Mouse (Mus musculus): ENCODE measurements around the gene Wdr74. TPM values are rescaled to one million over a fixed set of nuclear protein-coding genes. Genes with fewer than 3 reads are reported as not detected.
A peak's percentile ranks its signal among the peaks of the same experiment; 100 is the strongest.
"Not testable (repeated sequence)": the region's sequence is repeated elsewhere in the genome, so short reads cannot be mapped to it uniquely, and the experiment has no call there.

Gene Wdr74
- polyA plus RNA-seq, 1 experiment from 2014 or later, result 53.5 TPM

DNA sequence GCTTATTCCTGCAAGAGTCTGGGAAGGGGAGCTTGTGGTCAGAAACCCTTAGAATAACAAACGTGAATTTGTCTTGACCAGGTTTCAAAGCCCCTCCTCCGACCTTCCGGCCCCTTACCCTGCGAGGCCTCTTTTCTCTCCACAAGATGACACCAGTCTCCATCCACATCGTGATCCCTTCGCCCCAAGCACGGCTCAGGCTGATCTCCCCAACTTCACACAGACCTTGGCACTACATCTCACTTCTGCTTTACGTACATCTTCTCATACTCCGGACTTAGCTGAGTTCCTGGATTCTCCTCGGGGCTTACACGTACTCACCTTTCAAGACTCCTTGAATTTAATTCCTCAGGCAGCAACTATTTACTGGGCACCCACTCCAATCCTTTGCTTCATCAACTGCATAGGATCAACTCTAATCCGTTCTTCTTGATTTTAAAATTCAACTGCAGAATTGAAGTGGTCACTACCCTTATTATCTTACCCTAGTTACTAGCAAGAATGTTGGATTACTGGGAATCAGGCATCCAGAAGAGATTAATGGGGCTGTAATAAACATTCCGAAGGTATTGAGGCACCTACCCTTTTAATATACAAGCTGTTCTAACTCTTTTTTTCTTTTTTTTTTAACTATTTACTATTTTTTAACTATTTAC, 21.5 kb upstream of the Wdr74 start:
- Histone ChIP-seq H3K27ac (ENCODE audit: low read length) (peak overlapping the region; percentile 97), H3K27me3 (ENCODE audit: control insufficient read depth, insufficient read depth, low read length) (no peaks in the 10 kb centered on the region), H3K36me3 (ENCODE audit: control insufficient read depth, insufficient read depth) (peaks cover 12% of the 10 kb centered on the region), H3K9ac (ENCODE audit: low read length) (peak overlapping the region; percentile 94), H3K4me2 (ENCODE audit: low read depth, low read length) (peak overlapping the region; percentile 65), H3K9me3 (replicated peaks; ENCODE audit: control insufficient read depth, low read length) (no peaks in the 10 kb centered on the region), H3K4me1 (ENCODE audit: control insufficient read depth, insufficient read depth, low read length) (peaks cover 29% of the 10 kb centered on the region), H3K4me3 (ENCODE audit: low read length) (peak overlapping the region; percentile 93)
- 0 out of 2 replicates have a peak, but pooled peaks have one; percentile 4 for ATAC-seq (replicated peaks; ENCODE audit: extremely low read depth, insufficient read depth, low FRiP score)
- 9% methylated on average over 13 of the region's 13 CpGs for WGBS

DNA sequence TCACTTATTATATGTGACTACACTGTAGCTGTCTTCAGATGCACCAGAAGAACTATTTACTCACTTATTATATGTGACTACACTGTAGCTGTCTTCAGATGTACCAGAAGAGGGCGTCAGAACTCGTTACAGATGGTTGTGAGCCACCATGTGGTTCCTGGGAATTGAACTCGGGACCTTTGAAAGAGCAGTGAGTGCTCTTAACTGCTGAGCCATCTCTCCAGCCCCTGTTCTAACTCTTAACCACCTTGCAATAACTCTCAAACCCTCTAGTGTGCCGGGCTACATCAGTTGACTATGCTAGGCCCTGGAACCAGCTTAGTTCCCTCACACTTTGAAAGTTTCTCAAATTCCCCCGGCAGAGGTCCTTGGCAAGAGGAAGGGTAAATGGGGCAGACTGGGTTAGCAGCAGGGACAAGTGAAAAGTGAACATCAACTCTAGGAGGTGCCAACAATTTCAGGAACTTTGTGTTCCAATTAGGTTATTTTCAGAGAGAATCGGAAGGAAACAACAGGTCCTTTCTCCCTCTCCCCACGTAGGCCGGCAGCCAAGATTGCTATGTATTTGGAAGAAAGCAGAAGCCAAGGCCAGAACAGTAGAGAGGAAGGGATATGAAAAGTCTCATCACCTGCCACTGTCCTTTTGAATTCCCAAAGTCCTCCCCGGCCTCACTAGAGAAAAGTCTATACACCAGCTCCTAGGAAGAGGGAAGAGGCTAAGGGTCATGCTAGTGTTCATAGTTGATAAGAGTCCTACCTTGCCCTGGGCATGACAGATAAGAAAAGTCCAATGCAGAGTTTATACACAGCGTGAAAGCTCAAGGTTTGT, 20.8 kb upstream of the Wdr74 start:
- Histone ChIP-seq H3K36me3 (ENCODE audit: control insufficient read depth, insufficient read depth) (0 out of 2 replicates have a peak, but pooled peaks cover 7% of the 10 kb centered on the region), H3K4me1 (ENCODE audit: control insufficient read depth, insufficient read depth, low read length) (peaks cover 28% of the 10 kb centered on the region), H3K4me3 (ENCODE audit: low read length) (no peak overlapping the region), H3K9me3 (replicated peaks; ENCODE audit: control insufficient read depth, low read length) (no peaks in the 10 kb centered on the region), H3K9ac (ENCODE audit: low read length) (no peak overlapping the region), H3K4me2 (ENCODE audit: low read depth, low read length) (no peak overlapping the region), H3K27me3 (ENCODE audit: control insufficient read depth, insufficient read depth, low read length) (no peaks in the 10 kb centered on the region), H3K27ac (ENCODE audit: low read length) (0 out of 2 replicates have a peak overlapping the region, but pooled peaks have one; percentile 8)
- no peak for ATAC-seq (replicated peaks; ENCODE audit: extremely low read depth, insufficient read depth, low FRiP score)
- 65% methylated on average over 10 of the region's 10 CpGs for WGBS

- Histone ChIP-seq H3K27me3 (ENCODE audit: control insufficient read depth, insufficient read depth, low read length) (no peaks in the 10 kb centered on the region), H3K4me2 (ENCODE audit: low read depth, low read length) (no peak overlapping the region), H3K9me3 (replicated peaks; ENCODE audit: control insufficient read depth, low read length) (no peaks in the 10 kb centered on the region), H3K36me3 (ENCODE audit: control insufficient read depth, insufficient read depth) (0 out of 2 replicates have a peak, but pooled peaks cover 3% of the 10 kb centered on the region), H3K9ac (ENCODE audit: low read length) (no peak overlapping the region), H3K4me1 (ENCODE audit: control insufficient read depth, insufficient read depth, low read length) (peaks cover 17% of the 10 kb centered on the region), H3K4me3 (ENCODE audit: low read length) (no peak overlapping the region), H3K27ac (ENCODE audit: low read length) (no peak overlapping the region)
- 76% methylated on average over 10 of the region's 10 CpGs for WGBS
- ATAC-seq (replicated peaks; ENCODE audit: extremely low read depth, insufficient read depth, low FRiP score), result no peak
Measured at GRCm38 (mm10) chr19:8715868-8716766, 19.5 kb upstream of the Wdr74 start.

DNA sequence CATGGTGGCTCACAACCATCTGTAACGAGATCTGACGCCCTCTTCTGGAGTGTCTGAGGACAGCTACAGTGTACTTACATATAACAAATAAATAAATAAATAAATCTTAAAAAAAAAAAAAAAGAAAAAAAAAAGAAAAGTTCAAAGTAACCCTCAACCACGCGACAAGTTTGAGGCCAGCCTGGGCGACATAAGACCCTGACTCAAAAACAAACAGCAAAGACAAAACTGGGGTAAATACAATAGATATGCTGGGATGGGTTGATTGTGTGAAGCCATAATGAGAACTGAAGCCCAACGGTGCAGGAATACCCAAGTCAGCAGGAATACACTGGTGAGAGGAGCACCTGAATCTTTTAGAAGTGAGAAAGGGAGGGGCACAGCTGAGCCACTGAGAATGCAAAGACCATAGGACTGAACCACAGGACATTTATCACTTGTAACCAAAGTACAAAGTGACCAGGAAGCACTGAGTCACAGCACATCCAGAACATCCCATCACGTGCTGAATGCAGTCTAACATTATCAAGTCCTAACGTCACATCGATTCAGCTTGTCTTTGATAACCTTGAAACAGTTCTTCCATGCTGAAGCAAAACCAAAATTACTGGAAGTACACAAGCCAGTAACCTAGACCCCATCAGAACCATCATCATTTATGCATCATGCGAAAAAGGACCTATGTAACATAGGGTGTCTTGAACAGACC, 18.7 kb upstream of the Wdr74 start:
- no peaks in the 10 kb centered on the region for H3K9me3 ChIP-seq (replicated peaks; ENCODE audit: control insufficient read depth, low read length)
- no peak overlapping the region for H3K27ac ChIP-seq (ENCODE audit: low read length)
- no peak overlapping the region for H3K9ac ChIP-seq (ENCODE audit: low read length)
- ATAC-seq (replicated peaks; ENCODE audit: extremely low read depth, insufficient read depth, low FRiP score), result no peak
- no peak overlapping the region for H3K4me2 ChIP-seq (ENCODE audit: low read depth, low read length)
- no peaks in the 10 kb centered on the region for H3K27me3 ChIP-seq (ENCODE audit: control insufficient read depth, insufficient read depth, low read length)
- no peaks in the 10 kb centered on the region for H3K36me3 ChIP-seq (ENCODE audit: control insufficient read depth, insufficient read depth)
- WGBS, result 77% methylated on average over 8 of the region's 10 CpGs
- no peak overlapping the region for H3K4me3 ChIP-seq (ENCODE audit: low read length)
- H3K4me1 ChIP-seq (ENCODE audit: control insufficient read depth, insufficient read depth, low read length), result peaks cover 12% of the 10 kb centered on the region

GRCm38 (mm10) chr19:8718357-8718756, 17.3 kb upstream of the Wdr74 start:
- Histone ChIP-seq H3K27ac (ENCODE audit: low read length) (no peak overlapping the region), H3K4me3 (ENCODE audit: low read length) (no peak overlapping the region), H3K9me3 (replicated peaks; ENCODE audit: control insufficient read depth, low read length) (no peaks in the 10 kb centered on the region), H3K4me1 (ENCODE audit: control insufficient read depth, insufficient read depth, low read length) (peaks cover 11% of the 10 kb centered on the region), H3K36me3 (ENCODE audit: control insufficient read depth, insufficient read depth) (no peaks in the 10 kb centered on the region), H3K9ac (ENCODE audit: low read length) (no peak overlapping the region), H3K27me3 (ENCODE audit: control insufficient read depth, insufficient read depth, low read length) (no peaks in the 10 kb centered on the region), H3K4me2 (ENCODE audit: low read depth, low read length) (no peak overlapping the region)
- WGBS, result 71% methylated on average over 3 of the region's 3 CpGs
- no peak for ATAC-seq (replicated peaks; ENCODE audit: extremely low read depth, insufficient read depth, low FRiP score)

DNA sequence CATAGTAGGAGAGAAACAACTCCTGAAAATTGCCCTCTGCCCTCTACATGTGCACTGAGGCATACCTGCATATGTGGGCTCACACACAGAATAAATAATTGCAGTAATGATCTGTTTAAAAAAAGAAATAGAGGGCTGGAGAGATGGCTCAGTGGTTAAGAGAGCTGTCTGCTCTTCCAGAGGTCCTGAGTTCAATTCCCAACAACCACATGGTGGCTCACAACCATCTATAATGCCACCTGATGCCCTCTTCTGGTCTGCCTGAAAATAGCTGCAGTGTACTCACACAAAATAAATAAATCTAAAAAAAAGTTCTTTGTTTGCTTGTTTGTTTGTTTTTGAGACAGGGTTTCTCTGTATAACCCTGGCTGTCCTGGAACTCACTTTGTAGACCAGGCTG, 16.6 kb upstream of the Wdr74 start:
- H3K4me2 ChIP-seq (ENCODE audit: low read depth, low read length); H3K9me3 ChIP-seq (replicated peaks; ENCODE audit: control insufficient read depth, low read length); ATAC-seq (replicated peaks; ENCODE audit: extremely low read depth, insufficient read depth, low FRiP score); H3K27me3 ChIP-seq (ENCODE audit: control insufficient read depth, insufficient read depth, low read length); H3K9ac ChIP-seq (ENCODE audit: low read length); H3K4me3 ChIP-seq (ENCODE audit: low read length); H3K4me1 ChIP-seq (ENCODE audit: control insufficient read depth, insufficient read depth, low read length); H3K36me3 ChIP-seq (ENCODE audit: control insufficient read depth, insufficient read depth); H3K27ac ChIP-seq (ENCODE audit: low read length): not testable (repeated sequence)

DNA sequence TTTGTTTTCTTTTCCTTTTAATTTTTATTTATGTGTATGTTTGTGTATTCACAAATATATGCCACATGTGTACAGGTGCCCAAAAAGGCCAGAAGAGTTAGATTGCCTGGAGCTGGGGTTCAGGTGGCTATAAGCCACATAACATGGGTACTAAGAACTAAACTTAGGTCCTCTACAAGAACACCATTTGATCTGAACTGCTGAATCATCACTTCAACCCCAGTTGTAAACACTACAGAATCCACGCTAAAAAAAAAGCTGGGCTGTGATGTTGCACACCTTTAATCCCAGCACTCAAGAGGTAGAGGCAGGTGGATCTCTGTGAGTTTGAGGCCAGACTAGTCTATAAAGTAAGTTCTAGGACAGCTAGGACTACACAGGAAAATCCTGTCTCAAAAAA, 14.2 kb upstream of the Wdr74 start:
- no peak overlapping the region for H3K4me2 ChIP-seq (ENCODE audit: low read depth, low read length)
- 57% methylated on average over 1 of the region's 1 CpGs for WGBS
- no peaks in the 10 kb centered on the region for H3K9me3 ChIP-seq (replicated peaks; ENCODE audit: control insufficient read depth, low read length)
- H3K27ac ChIP-seq (ENCODE audit: low read length), result no peak overlapping the region
- no peak overlapping the region for H3K9ac ChIP-seq (ENCODE audit: low read length)
- no peaks in the 10 kb centered on the region for H3K27me3 ChIP-seq (ENCODE audit: control insufficient read depth, insufficient read depth, low read length)
- H3K4me3 ChIP-seq (ENCODE audit: low read length), result no peak overlapping the region
- H3K36me3 ChIP-seq (ENCODE audit: control insufficient read depth, insufficient read depth), result peaks cover 21% of the 10 kb centered on the region
- peaks cover 23% of the 10 kb centered on the region for H3K4me1 ChIP-seq (ENCODE audit: control insufficient read depth, insufficient read depth, low read length)
- no peak for ATAC-seq (replicated peaks; ENCODE audit: extremely low read depth, insufficient read depth, low FRiP score)

GRCm38 (mm10) chr19:8722021-8722420, 13.6 kb upstream of the Wdr74 start:
- Histone ChIP-seq H3K4me2 (ENCODE audit: low read depth, low read length) (peak overlapping the region; percentile 74), H3K9ac (ENCODE audit: low read length) (peak overlapping the region; percentile 87), H3K27ac (ENCODE audit: low read length) (no peak overlapping the region), H3K4me3 (ENCODE audit: low read length) (peak overlapping the region; percentile 76), H3K27me3 (ENCODE audit: control insufficient read depth, insufficient read depth, low read length) (no peaks in the 10 kb centered on the region), H3K9me3 (replicated peaks; ENCODE audit: control insufficient read depth, low read length) (no peaks in the 10 kb centered on the region), H3K4me1 (ENCODE audit: control insufficient read depth, insufficient read depth, low read length) (peaks cover 23% of the 10 kb centered on the region), H3K36me3 (ENCODE audit: control insufficient read depth, insufficient read depth) (peaks cover 27% of the 10 kb centered on the region)
- 50% methylated on average over 4 of the region's 4 CpGs for WGBS
- ATAC-seq (replicated peaks; ENCODE audit: extremely low read depth, insufficient read depth, low FRiP score), result no peak

Data from heart, embryonic 16.5 days (tissue).